Mouse (Mus musculus) C2C12 (cell line): Measurements from ENCODE around the gene Sytl1. TPM values are rescaled to one million over a fixed set of nuclear protein-coding genes. Genes with fewer than 3 reads are reported as not detected.

ENCODE experiments used
- H3K27me3 ChIP-seq: one replicate; pipeline ENCODE4 v1.6.1; 2011; ENCODE audit not compliant: control insufficient read depth, insufficient read depth, insufficient read length
- H3K36me3 ChIP-seq: one replicate; pipeline ENCODE4 v1.6.1; 2011; ENCODE audit not compliant: control insufficient read depth, insufficient read depth
- H3K4me3 ChIP-seq: one replicate; pipeline ENCODE4 v1.5.1; 2011; ENCODE audit warnings: mild to moderate bottlenecking, control low read depth; ENCODE audit not compliant: poor library complexity, insufficient read depth, severe bottlenecking
- H3K79me2 ChIP-seq: one replicate; pipeline ENCODE4 v1.6.1; 2011; ENCODE audit not compliant: control insufficient read depth, insufficient read depth
- H3K79me3 ChIP-seq: one replicate; pipeline ENCODE4 v1.6.1; 2011; ENCODE audit warnings: low read depth, control low read depth
- H3ac ChIP-seq: one replicate; pipeline ENCODE3; 2011; ENCODE audit warnings: low read depth; ENCODE audit not compliant: control insufficient read depth, insufficient read length
- CEBPB ChIP-seq: IDR thresholded peaks from one replicate; pipeline ENCODE4 v1.6.1; 2011; ENCODE audit warnings: low read depth, mild to moderate bottlenecking, control low read depth, moderate library complexity
- CTCF ChIP-seq: IDR thresholded peaks from one replicate; pipeline ENCODE4 v1.5.1; 2011; ENCODE audit not compliant: control insufficient read depth, insufficient read depth, insufficient read length
- FOSL1 ChIP-seq: IDR thresholded peaks from one replicate; pipeline ENCODE4 v1.8.0; 2011; ENCODE audit warnings: mild to moderate bottlenecking, low read length; ENCODE audit not compliant: poor library complexity, insufficient read depth, severe bottlenecking
- MAX ChIP-seq: IDR thresholded peaks from one replicate; pipeline ENCODE4 v1.6.1; 2011; ENCODE audit warnings: mild to moderate bottlenecking, control low read depth
- MYOD1 ChIP-seq: IDR thresholded peaks from one replicate; pipeline ENCODE4 v1.6.1; 2011; ENCODE audit warnings: low read depth; ENCODE audit not compliant: control insufficient read depth, insufficient read length
- MYOG ChIP-seq: IDR thresholded peaks from one replicate; pipeline ENCODE4 v1.6.1; 2011; ENCODE audit not compliant: control insufficient read depth, insufficient read length; ENCODE audit errors: extremely low read depth
- USF1 ChIP-seq: IDR thresholded peaks from one replicate; pipeline ENCODE4 v1.6.1; 2011; ENCODE audit warnings: low read depth, mild to moderate bottlenecking, control low read depth, moderate library complexity
- polyA plus RNA-seq: library from polyadenylated mRNA; unstranded; fragments of >200 nt; fragmentation: generic; extraction: Trizol; gene quantifications from one replicate; pipeline ENCODE4 v1.2.1, GENCODE M21; 2012; ENCODE audit warnings: missing spikeins

The Sytl1 gene
- polyA plus RNA-seq, 1 experiment = 0.89 TPM

- no peak overlapping the region for H3K4me3 ChIP-seq
- H3K36me3 ChIP-seq = no peaks in the 10 kb centered on the region
- H3K79me3 ChIP-seq = no peaks in the 10 kb centered on the region
- TF ChIP-seq CTCF (no peak), USF1 (no peak), MYOD1 (no peak), CEBPB (no peak), FOSL1 (no peak), MYOG (no peak), MAX (no peak)
- H3K27me3 ChIP-seq = no peaks in the 10 kb centered on the region
- H3ac ChIP-seq = no peak overlapping the region
- H3K79me2 ChIP-seq = no peaks in the 10 kb centered on the region
Observed at GRCm38 (mm10) chr4:133242710-133243109, 20.2 kb downstream of the Sytl1 start.

DNA sequence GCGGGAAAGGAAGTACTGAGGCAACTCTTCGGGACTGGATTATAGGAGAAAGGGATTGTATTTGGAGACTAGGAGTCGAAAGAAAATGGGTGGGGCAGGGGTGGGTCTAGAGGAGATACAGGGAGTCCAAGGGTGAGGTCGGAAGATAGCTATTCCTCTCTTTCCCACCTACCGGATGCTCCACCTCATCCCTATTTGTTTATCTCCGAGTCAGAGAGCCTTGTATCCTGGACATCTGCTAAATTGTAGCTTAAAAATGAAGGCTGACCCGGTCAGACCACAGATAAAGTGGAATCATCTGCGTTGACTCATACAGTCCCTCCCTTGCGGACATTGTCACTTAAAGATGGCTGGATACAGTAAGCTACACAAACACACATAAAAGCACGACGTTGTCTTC lies 21.0 kb downstream of the Sytl1 start:
- TF ChIP-seq FOSL1 = no peak
- peak; percentile 42 for TF ChIP-seq MAX
- H3K4me3 ChIP-seq = peak overlapping the region; percentile 40
- peak overlapping the region; percentile 10 for H3ac ChIP-seq
- no peaks in the 10 kb centered on the region for H3K79me2 ChIP-seq
- H3K27me3 ChIP-seq = no peaks in the 10 kb centered on the region
- no peaks in the 10 kb centered on the region for H3K36me3 ChIP-seq
- H3K79me3 ChIP-seq = no peaks in the 10 kb centered on the region

DNA sequence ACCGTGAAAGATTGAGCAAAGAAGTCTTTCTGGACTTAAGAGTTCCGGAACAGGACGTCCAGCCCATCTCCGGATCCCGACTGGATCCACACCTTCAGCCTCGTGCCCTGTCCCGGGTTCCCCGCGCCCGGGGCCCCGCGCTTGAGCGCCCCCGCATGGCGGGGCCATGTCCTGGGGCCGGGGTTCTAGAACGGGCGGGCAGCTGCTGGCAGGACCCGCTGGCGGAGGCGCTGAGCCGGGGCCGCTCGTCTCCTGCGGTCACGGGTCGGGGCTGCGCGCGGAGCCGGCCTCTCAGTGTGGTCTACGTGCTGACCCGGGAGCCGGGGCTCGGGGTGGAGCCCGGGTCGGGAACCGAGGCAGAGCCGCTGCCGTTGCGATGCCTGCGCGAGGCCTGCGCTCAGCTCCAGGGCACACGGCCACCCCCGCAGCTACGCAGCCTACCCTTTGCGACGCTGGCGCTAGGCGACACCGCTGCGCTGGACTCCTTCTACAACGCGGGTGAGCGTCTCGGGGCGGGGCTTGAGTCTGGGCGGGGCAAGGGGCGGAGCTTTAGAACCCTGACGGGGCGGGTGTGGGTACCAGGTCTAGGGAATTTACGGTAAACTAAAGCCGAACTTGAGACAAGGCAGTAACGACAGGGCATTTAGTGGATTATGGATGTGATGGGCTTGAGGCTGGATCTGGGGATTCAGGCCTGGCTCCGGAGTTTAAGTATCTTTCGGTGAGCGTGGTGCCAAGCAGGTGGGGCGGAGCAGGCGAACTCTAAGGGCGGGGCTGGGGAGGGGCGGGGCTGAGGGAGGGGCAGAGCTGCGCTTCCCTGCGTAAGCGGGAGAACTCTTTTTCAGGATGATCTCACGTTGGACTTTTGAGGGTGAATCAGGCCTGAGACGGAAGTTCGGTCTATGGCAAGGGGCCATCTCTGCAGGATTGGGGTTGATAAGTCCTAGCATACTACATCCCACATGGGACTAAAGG lies 21.7 kb downstream of the Sytl1 start:
- peak overlapping the region; percentile 40 for H3K4me3 ChIP-seq
- no peaks in the 10 kb centered on the region for H3K79me2 ChIP-seq
- H3K27me3 ChIP-seq = no peaks in the 10 kb centered on the region
- H3K79me3 ChIP-seq = no peaks in the 10 kb centered on the region
- no peaks in the 10 kb centered on the region for H3K36me3 ChIP-seq
- no peak for TF ChIP-seq MYOG
- TF ChIP-seq MYOD1 = no peak
- TF ChIP-seq CEBPB = no peak
- peak; percentile 29 for TF ChIP-seq CTCF
- no peak for TF ChIP-seq FOSL1
- peak overlapping the region; percentile 75 for H3ac ChIP-seq

- Histone ChIP-seq H3K4me3 (peak within 1 kb of the TSS; percentile 40), H3K27me3 (no peaks in the 10 kb centered on the region), H3K79me2 (no peaks in the 10 kb centered on the region), H3ac (peak within 1 kb of the TSS; percentile 75), H3K79me3 (no peaks in the 10 kb centered on the region), H3K36me3 (no peaks in the 10 kb centered on the region)
- TF ChIP-seq CEBPB = no peak
- TF ChIP-seq CTCF = no peak
- TF ChIP-seq MAX = no peak
- no peak for TF ChIP-seq USF1
- TF ChIP-seq FOSL1 = no peak
- TF ChIP-seq MYOG = no peak
- no peak for TF ChIP-seq MYOD1
Observed at GRCm38 (mm10) chr4:133240490-133240921, 22.4 kb downstream of the Sytl1 start, which contains the start of gene Map3k6. Map3k6 (plus strand) TSS chr4:133240818.

GRCm38 (mm10) chr4:133237911-133238310 lies 25.0 kb downstream of the Sytl1 start:
- Histone ChIP-seq H3K36me3 (no peaks in the 10 kb centered on the region), H3K27me3 (no peaks in the 10 kb centered on the region), H3K4me3 (no peak overlapping the region), H3K79me3 (no peaks in the 10 kb centered on the region), H3ac (no peak overlapping the region), H3K79me2 (no peaks in the 10 kb centered on the region)
- TF ChIP-seq FOSL1 (no peak), MAX (no peak), USF1 (no peak), CTCF (no peak), CEBPB (no peak), MYOG (no peak), MYOD1 (no peak)

GRCm38 (mm10) chr4:133235415-133235814 lies 27.5 kb downstream of the Sytl1 start:
- Histone ChIP-seq H3K27me3 (no peaks in the 10 kb centered on the region), H3K79me3 (no peaks in the 10 kb centered on the region), H3K36me3 (no peaks in the 10 kb centered on the region), H3ac (no peak overlapping the region), H3K79me2 (no peaks in the 10 kb centered on the region), H3K4me3 (no peak overlapping the region)
- TF ChIP-seq MYOD1 = no peak
- TF ChIP-seq USF1 = no peak
- no peak for TF ChIP-seq CTCF
- TF ChIP-seq MAX = no peak
- TF ChIP-seq FOSL1 = no peak
- TF ChIP-seq MYOG = no peak
- no peak for TF ChIP-seq CEBPB
